Mouse (Mus musculus) liver, embryonic 14.5 days (tissue): Measurements from ENCODE around the gene Zfp27. TPM values are rescaled to one million over a fixed set of nuclear protein-coding genes. Genes with fewer than 3 reads are reported as not detected.

Experiments used
- ATAC-seq: fragments of 200-750 bp; cut with Nextera tagmentation; 2 replicates; pipeline ENCODE4 v1.8.0; 2017; ENCODE audit warnings: moderate number of reproducible peaks, mild to moderate bottlenecking, moderate library complexity; ENCODE audit not compliant: insufficient read depth
- DNase-seq, 3 experiments: peaks; one replicate each; pipeline ENCODE4 v3.0.0-alpha.2; 2012 to 2013; ENCODE audit warnings: low read depth in 3 of 3, low spot score in 3 of 3
- H3K27ac ChIP-seq: fragments of 300-500 bp; sonication (generic); 2 replicates; pipeline ENCODE4 v1.5.1; 2014; ENCODE audit warnings: moderate library complexity, mild to moderate bottlenecking, control low read depth, inconsistent platforms
- H3K27me3 ChIP-seq: fragments of 300-500 bp; sonication (generic); 2 replicates; pipeline ENCODE4 v1.6.1; 2014; ENCODE audit warnings: mild to moderate bottlenecking, low read length, moderate library complexity; ENCODE audit not compliant: control insufficient read depth, insufficient read depth
- H3K36me3 ChIP-seq: fragments of 300-500 bp; sonication (generic); replicated peaks from 2 replicates; pipeline ENCODE4 v1.6.1; 2014; ENCODE audit warnings: low read depth; ENCODE audit not compliant: control insufficient read depth, insufficient read depth
- H3K4me1 ChIP-seq, 2 experiments: fragments of 200-500 bp in 1 of 2; fragments of 300-500 bp in 1 of 2; sonication (generic) in 1 of 2; replicated peaks; 2 replicates each; pipeline ENCODE4 v1.6.1; 2012 to 2014; ENCODE audit warnings: antibody characterized with exemption in 1 of 2, inconsistent platforms in 1 of 2, low read length in 1 of 2; ENCODE audit not compliant: control insufficient read depth in 2 of 2, insufficient read depth in 2 of 2
- H3K4me2 ChIP-seq: fragments of 300-500 bp; sonication (generic); 2 replicates; pipeline ENCODE4 v1.6.1; 2014; ENCODE audit warnings: low read depth, mild to moderate bottlenecking, control low read depth, moderate library complexity
- H3K4me3 ChIP-seq, 2 experiments: fragments of 200-500 bp in 1 of 2; fragments of 300-500 bp in 1 of 2; sonication (generic) in 1 of 2; 2 replicates each; pipeline ENCODE4 v1.5.1; 2012 to 2014; ENCODE audit warnings: low read depth in 2 of 2, low read length in 2 of 2, mild to moderate bottlenecking in 2 of 2, control low read depth in 1 of 2, inconsistent platforms in 1 of 2, moderate library complexity in 1 of 2; ENCODE audit not compliant: insufficient read depth in 1 of 2
- H3K9ac ChIP-seq: fragments of 300-500 bp; sonication (generic); replicated peaks from 2 replicates; pipeline ENCODE4 v1.6.1; 2014; ENCODE audit warnings: mild to moderate bottlenecking, control low read depth, moderate library complexity
- H3K9me3 ChIP-seq: fragments of 300-500 bp; sonication (generic); 2 replicates; pipeline ENCODE4 v1.6.1; 2016; ENCODE audit warnings: low read length, mixed read lengths; ENCODE audit not compliant: control insufficient read depth
- CTCF ChIP-seq: IDR thresholded peaks from 2 replicates; pipeline ENCODE4 v1.5.1; 2016; ENCODE audit warnings: antibody characterized with exemption, low read depth, control low read depth
- EP300 ChIP-seq: IDR thresholded peaks from 2 replicates; pipeline ENCODE4 v1.6.1; 2016; ENCODE audit warnings: antibody characterized with exemption, low read depth
- WGBS: fragments of 180-500 bp; shearing (Covaris S2); extraction: QIAGEN DNeasy Blood & Tissue Kit; methylation state at CpG from one replicate; pipeline ENCODE4 v1.1.7; 2014; ENCODE audit not compliant: insufficient replicate concordance; 5-methylcytosine and 5-hydroxymethylcytosine counted together
- polyA plus RNA-seq, 2 experiments: library from polyadenylated mRNA; depleted of rRNA in 1 of 2; stranded (reverse) in 1 of 2; unstranded in 1 of 2; fragments of >200 nt; fragmentation: Nextera tagmentation in 1 of 2; extraction: Ambion mirVana in 1 of 2; gene quantifications; 2 replicates each; pipeline versions ENCODE4 v1.2.1 to v1.2.3; 2012 to 2014

Gene Zfp27
- polyA plus RNA-seq, 2 experiments, result 1.2 to 1.7 TPM

- Histone ChIP-seq H3K9ac (no peak overlapping the region), H3K4me3 (no peak overlapping the region), H3K27me3 (no peaks in the 10 kb centered on the region), H3K4me2 (no peak overlapping the region), H3K27ac (no peak overlapping the region), H3K4me1 (no peaks in the 10 kb centered on the region), H3K36me3 (no peaks in the 10 kb centered on the region), H3K9me3 (no peaks in the 10 kb centered on the region)
- no peak for TF ChIP-seq CTCF
- no peak for TF ChIP-seq EP300
- 47% methylated on average over 2 of the region's 2 CpGs for WGBS
- DNase-seq (no peak), ATAC-seq (no peak)
Observed at GRCm38 (mm10) chr7:29944201-29944600, 37.8 kb upstream of the Zfp27 start.

GRCm38 (mm10) chr7:29943720-29944119 is 37.3 kb upstream of the Zfp27 start:
- TF ChIP-seq CTCF (no peak), EP300 (no peak)
- WGBS, result 56% methylated on average over 2 of the region's 2 CpGs

GRCm38 (mm10) chr7:29942740-29943139 is 36.4 kb upstream of the Zfp27 start:
- H3K27ac ChIP-seq, result no peak overlapping the region
- no peaks in the 10 kb centered on the region for H3K27me3 ChIP-seq
- no peak overlapping the region for H3K4me3 ChIP-seq
- WGBS, result 72% methylated on average over 2 of the region's 2 CpGs
- no peak overlapping the region for H3K4me2 ChIP-seq
- H3K4me1 ChIP-seq, result no peaks in the 10 kb centered on the region
- no peak overlapping the region for H3K9ac ChIP-seq
- ATAC-seq (no peak), DNase-seq (no peak)
- no peaks in the 10 kb centered on the region for H3K36me3 ChIP-seq
- no peaks in the 10 kb centered on the region for H3K9me3 ChIP-seq
- TF ChIP-seq EP300 (no peak), CTCF (no peak)

More at GRCm38 (mm10) chr7:29943720-29944119, 37.3 kb upstream of the Zfp27 start:
- Histone ChIP-seq H3K4me3 (no peak overlapping the region), H3K9ac (no peak overlapping the region), H3K9me3 (no peaks in the 10 kb centered on the region), H3K27ac (no peak overlapping the region), H3K27me3 (no peaks in the 10 kb centered on the region), H3K4me2 (no peak overlapping the region), H3K36me3 (no peaks in the 10 kb centered on the region), H3K4me1 (no peaks in the 10 kb centered on the region)
- no peak for ATAC-seq
- DNase-seq, result no peak

- H3K9ac ChIP-seq, result no peak overlapping the region
- TF ChIP-seq CTCF, result no peak
- TF ChIP-seq EP300, result no peak
- no peak overlapping the region for H3K4me3 ChIP-seq
- no peak overlapping the region for H3K27ac ChIP-seq
- H3K4me2 ChIP-seq, result no peak overlapping the region
- DNase-seq (no peak), ATAC-seq (no peak)
- H3K27me3 ChIP-seq, result no peaks in the 10 kb centered on the region
- H3K9me3 ChIP-seq, result no peaks in the 10 kb centered on the region
- no peaks in the 10 kb centered on the region for H3K4me1 ChIP-seq
- H3K36me3 ChIP-seq, result no peaks in the 10 kb centered on the region
- 83% methylated on average over 11 of the region's 11 CpGs for WGBS
Observed at GRCm38 (mm10) chr7:29941027-29941426, 34.7 kb upstream of the Zfp27 start.

- Histone ChIP-seq H3K4me2 (no peak overlapping the region), H3K9ac (no peak overlapping the region), H3K9me3 (no peaks in the 10 kb centered on the region), H3K27ac (no peak overlapping the region), H3K36me3 (peaks cover 9% of the 10 kb centered on the region), H3K4me1 (no peaks in the 10 kb centered on the region), H3K27me3 (no peaks in the 10 kb centered on the region), H3K4me3 (no peak overlapping the region)
- 65% methylated on average over 6 of the region's 6 CpGs for WGBS
- ATAC-seq (no peak), DNase-seq (no peak)
- TF ChIP-seq EP300 (no peak), CTCF (no peak)
Observed at GRCm38 (mm10) chr7:29938856-29939255, 32.5 kb upstream of the Zfp27 start.
